Mouse (Mus musculus): Measurements from ENCODE around the gene Atp6v0d1. TPM values are rescaled to one million over a fixed set of nuclear protein-coding genes. Genes with fewer than 3 reads are reported as not detected.

The Atp6v0d1 gene
- polyA plus RNA-seq, 1 experiment from 2014 or later = 231 TPM

- WGBS = 63% methylated on average over 2 of the region's 2 CpGs
- no peaks in the 10 kb centered on the region for H3K9me3 ChIP-seq
- no peak overlapping the region for H3K9ac ChIP-seq
- H3K27me3 ChIP-seq = no peaks in the 10 kb centered on the region
- no peak overlapping the region for H3K4me3 ChIP-seq
- peaks cover 6% of the 10 kb centered on the region; the same call in 1 of the 2 replicates for H3K4me1 ChIP-seq (replicated peaks)
- no peak overlapping the region for H3K4me2 ChIP-seq
- no peak overlapping the region for H3K27ac ChIP-seq (replicated peaks)
- ATAC-seq (ENCODE audit: low FRiP score, low read depth) = no peak
- H3K36me3 ChIP-seq = peaks cover 19% of the 10 kb centered on the region
These were observed 34.1 kb downstream of the Atp6v0d1 start for GRCm38 (mm10) chr8:105531774-105532173.

- H3K9ac ChIP-seq = no peak overlapping the region
- ATAC-seq (ENCODE audit: low FRiP score, low read depth) = no peak
- peaks cover 6% of the 10 kb centered on the region; the same call in 1 of the 2 replicates for H3K4me1 ChIP-seq (replicated peaks)
- no peak overlapping the region for H3K4me2 ChIP-seq
- WGBS = 83% methylated on average over 3 of the region's 3 CpGs
- H3K27ac ChIP-seq (replicated peaks) = no peak overlapping the region
- no peak overlapping the region for H3K4me3 ChIP-seq
- H3K27me3 ChIP-seq = no peaks in the 10 kb centered on the region
- peaks cover 16% of the 10 kb centered on the region; the same call in 1 of the 2 replicates for H3K36me3 ChIP-seq
- H3K9me3 ChIP-seq = no peaks in the 10 kb centered on the region
These were observed 36.6 kb downstream of the Atp6v0d1 start for GRCm38 (mm10) chr8:105529271-105529670.

- Histone ChIP-seq H3K36me3 (peaks cover 16% of the 10 kb centered on the region; the same call in 1 of the 2 replicates), H3K27me3 (no peaks in the 10 kb centered on the region), H3K9ac (no peak overlapping the region), H3K27ac (replicated peaks) (no peak overlapping the region), H3K4me2 (no peak overlapping the region), H3K9me3 (no peaks in the 10 kb centered on the region), H3K4me3 (no peak overlapping the region), H3K4me1 (replicated peaks) (no peaks in the 10 kb centered on the region)
- 100% methylated on average over 1 of the region's 1 CpGs for WGBS
- ATAC-seq (ENCODE audit: low FRiP score, low read depth) = no peak
These were observed 37.6 kb downstream of the Atp6v0d1 start for GRCm38 (mm10) chr8:105528206-105528605.

GRCm38 (mm10) chr8:105527110-105527509, 38.7 kb downstream of the Atp6v0d1 start:
- H3K27me3 ChIP-seq = no peaks in the 10 kb centered on the region
- peaks cover 16% of the 10 kb centered on the region; the same call in 1 of the 2 replicates for H3K36me3 ChIP-seq
- H3K9ac ChIP-seq = no peak overlapping the region
- H3K9me3 ChIP-seq = no peaks in the 10 kb centered on the region
- H3K4me1 ChIP-seq (replicated peaks) = no peaks in the 10 kb centered on the region
- H3K27ac ChIP-seq (replicated peaks) = no peak overlapping the region
- no peak overlapping the region for H3K4me2 ChIP-seq
- H3K4me3 ChIP-seq = no peak overlapping the region
- 91% methylated on average over 2 of the region's 2 CpGs for WGBS
- ATAC-seq (ENCODE audit: low FRiP score, low read depth) = peak; percentile 33; the same call in 1 of the 2 replicates

- Histone ChIP-seq H3K36me3 (peaks cover 9% of the 10 kb centered on the region; the same call in 1 of the 2 replicates), H3K27me3 (no peaks in the 10 kb centered on the region), H3K4me1 (replicated peaks) (peaks cover 30% of the 10 kb centered on the region), H3K27ac (replicated peaks) (no peak overlapping the region), H3K9ac (no peak overlapping the region), H3K4me2 (no peak overlapping the region), H3K4me3 (no peak overlapping the region), H3K9me3 (no peaks in the 10 kb centered on the region)
- 79% methylated on average over 9 of the region's 9 CpGs for WGBS
- ATAC-seq (ENCODE audit: low FRiP score, low read depth) = no peak
These were observed 43.0 kb downstream of the Atp6v0d1 start for GRCm38 (mm10) chr8:105522890-105523289.

GRCm38 (mm10) chr8:105521995-105522769, 43.7 kb downstream of the Atp6v0d1 start:
- H3K27me3 ChIP-seq = peaks cover 5% of the 10 kb centered on the region; the same call in 1 of the 2 replicates
- 84% methylated on average over 21 of the region's 21 CpGs for WGBS
- H3K27ac ChIP-seq (replicated peaks) = no peak overlapping the region
- no peak overlapping the region for H3K4me3 ChIP-seq
- no peak for ATAC-seq (ENCODE audit: low FRiP score, low read depth)
- H3K9me3 ChIP-seq = no peaks in the 10 kb centered on the region
- H3K9ac ChIP-seq = no peak overlapping the region
- H3K4me1 ChIP-seq (replicated peaks) = peaks cover 30% of the 10 kb centered on the region
- no peak overlapping the region for H3K4me2 ChIP-seq
- H3K36me3 ChIP-seq = peaks cover 9% of the 10 kb centered on the region; the same call in 1 of the 2 replicates

- Histone ChIP-seq H3K27me3 (peaks cover 5% of the 10 kb centered on the region; the same call in 1 of the 2 replicates), H3K27ac (replicated peaks) (no peak overlapping the region), H3K4me1 (replicated peaks) (peaks cover 36% of the 10 kb centered on the region), H3K4me2 (0 out of 2 replicates have a peak overlapping the region, but pooled peaks have one; percentile 98), H3K9me3 (no peaks in the 10 kb centered on the region), H3K9ac (no peak overlapping the region), H3K36me3 (peaks cover 9% of the 10 kb centered on the region; the same call in 1 of the 2 replicates), H3K4me3 (no peak overlapping the region)
- ATAC-seq (ENCODE audit: low FRiP score, low read depth) = no peak
- 0% methylated on average over 3 of the region's 3 CpGs for WGBS
These were observed 44.8 kb downstream of the Atp6v0d1 start for GRCm38 (mm10) chr8:105521061-105521460.

- ATAC-seq (ENCODE audit: low FRiP score, low read depth) = no peak
- peak overlapping the region; percentile 98; the same call in 1 of the 2 replicates for H3K4me2 ChIP-seq
- WGBS = 38% methylated on average over 5 of the region's 5 CpGs
- no peak overlapping the region for H3K4me3 ChIP-seq
- no peaks in the 10 kb centered on the region for H3K9me3 ChIP-seq
- no peak overlapping the region for H3K9ac ChIP-seq
- peaks cover 9% of the 10 kb centered on the region; the same call in 1 of the 2 replicates for H3K36me3 ChIP-seq
- H3K4me1 ChIP-seq (replicated peaks) = peaks cover 40% of the 10 kb centered on the region
- H3K27ac ChIP-seq (replicated peaks) = no peak overlapping the region
- H3K27me3 ChIP-seq = peaks cover 5% of the 10 kb centered on the region; the same call in 1 of the 2 replicates
These were observed 45.3 kb downstream of the Atp6v0d1 start for GRCm38 (mm10) chr8:105520521-105520920.

- H3K9me3 ChIP-seq = no peaks in the 10 kb centered on the region
- H3K4me2 ChIP-seq = peak overlapping the region; percentile 98
- peak overlapping the region; percentile 54 for H3K4me3 ChIP-seq
- no peak overlapping the region for H3K9ac ChIP-seq
- peaks cover 5% of the 10 kb centered on the region; the same call in 1 of the 2 replicates for H3K27me3 ChIP-seq
- H3K36me3 ChIP-seq = peaks cover under 1% of the 10 kb centered on the region; the same call in 1 of the 2 replicates
- no peak for ATAC-seq (ENCODE audit: low FRiP score, low read depth)
- H3K4me1 ChIP-seq (replicated peaks) = peaks cover 40% of the 10 kb centered on the region
- no peak overlapping the region for H3K27ac ChIP-seq (replicated peaks)
- WGBS = 5% methylated on average over 2 of the region's 2 CpGs
These were observed 46.3 kb downstream of the Atp6v0d1 start for GRCm38 (mm10) chr8:105519591-105519990.

- H3K36me3 ChIP-seq = no peaks in the 10 kb centered on the region
- H3K27me3 ChIP-seq = peaks cover 5% of the 10 kb centered on the region; the same call in 1 of the 2 replicates
- WGBS = under 1% methylated on average over 68 of the region's 68 CpGs
- no peaks in the 10 kb centered on the region for H3K9me3 ChIP-seq
- peak within 1 kb of the TSS; percentile 29 for H3K27ac ChIP-seq (replicated peaks)
- peak within 1 kb of the TSS; percentile 98 for H3K4me2 ChIP-seq
- ATAC-seq (ENCODE audit: low FRiP score, low read depth) = peak; percentile 64
- peak within 1 kb of the TSS; percentile 54 for H3K4me3 ChIP-seq
- H3K4me1 ChIP-seq (replicated peaks) = peaks cover 40% of the 10 kb centered on the region
- H3K9ac ChIP-seq = peak within 1 kb of the TSS; percentile 42
These were observed 47.2 kb downstream of the Atp6v0d1 start, which contains the start of gene Hsd11b2 for GRCm38 (mm10) chr8:105518436-105519313. Gene Hsd11b2 (plus strand): TSS chr8:105518755.

GRCm38 (mm10) chr8:105517346-105517745, 48.5 kb downstream of the Atp6v0d1 start:
- Histone ChIP-seq H3K9ac (no peak overlapping the region), H3K4me1 (replicated peaks) (peaks cover 40% of the 10 kb centered on the region), H3K36me3 (no peaks in the 10 kb centered on the region), H3K9me3 (no peaks in the 10 kb centered on the region), H3K4me2 (no peak overlapping the region), H3K27ac (replicated peaks) (no peak overlapping the region), H3K27me3 (peaks cover 5% of the 10 kb centered on the region; the same call in 1 of the 2 replicates), H3K4me3 (no peak overlapping the region)
- no peak for ATAC-seq (ENCODE audit: low FRiP score, low read depth)
- WGBS = 45% methylated on average over 8 of the region's 8 CpGs
